In the genomic region with DNA sequence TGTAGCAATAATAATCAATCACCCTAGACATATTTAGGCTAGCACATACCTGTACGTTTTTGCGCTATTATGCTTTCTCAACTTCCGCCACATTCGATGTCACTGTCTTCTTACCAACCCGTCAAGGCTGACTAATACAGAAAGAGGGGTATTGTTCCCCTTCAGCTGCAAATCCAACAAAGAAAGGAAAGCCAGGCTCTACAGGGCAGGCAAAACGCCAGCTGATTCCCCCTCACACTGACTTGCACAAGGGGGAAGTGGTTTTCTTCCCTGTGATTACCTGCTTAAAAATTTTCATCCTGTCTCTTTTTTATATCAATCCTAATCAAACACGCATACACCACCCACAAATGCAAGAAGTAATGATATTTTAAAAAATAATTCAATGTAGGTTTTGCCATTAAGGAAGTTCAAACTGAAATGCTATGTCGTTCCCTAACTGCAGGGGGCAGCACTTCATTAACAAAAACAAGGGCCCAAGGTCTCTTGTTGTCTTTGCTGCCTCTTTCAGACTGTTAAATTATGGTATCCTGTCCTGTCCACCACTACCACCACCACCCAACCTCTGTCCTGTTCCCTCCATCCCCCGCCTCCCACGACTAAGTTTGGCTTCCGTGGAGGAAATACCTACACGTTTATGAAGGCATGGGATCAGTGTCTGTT, we compare ENCODE assay signal across 9 mouse cellular contexts.
DNase-seq lines count a peak whose midpoint lies in the region; TF ChIP-seq lines count a peak whose summit lies in the region.
"Had no signal": no experiment of that assay in that cellular context is flagged by ENCODE, and none has a peak within 500 bp of the region (broad histone marks: within the 10 kb centered on the region; RNA-seq: fewer than 3 reads in every experiment).

No protein-coding gene starts in this region.

- no peak for TF ChIP-seq POLR2A in lung, adult 2 months (IDR thresholded peaks at IDR 0.05; ENCODE audit: borderline replicate concordance, extremely low read depth, low read depth, low read length)

- 0 out of 2 replicates have a peak, but pooled peaks cover 3% of the 10 kb centered on the region for H3K4me1 ChIP-seq in lung, adult 2 months (ENCODE audit: control insufficient read depth, insufficient read depth, low read length)
- H3K4me1 ChIP-seq: embryonic facial prominence, embryonic 12.5 days had no signal

- peak; percentile 22 for DNase-seq in urinary bladder, adult 2 months (ENCODE audit: low spot score)
- DNase-seq in urinary bladder, postnatal 10 days (ENCODE audit: low spot score) = no peak
- peak; percentile 77 to 84 for DNase-seq in cerebellum, postnatal 10 days
- peak; percentile 47 for DNase-seq in gastrocnemius, postnatal 10 days
- DNase-seq in kidney, postnatal 14 days = peak; percentile 50
- peak; percentile 42 for DNase-seq in lung, adult 2 months
- DNase-seq in retina, postnatal 7 days (ENCODE audit: low read depth, low spot score) = peak; percentile 25
- no peak for DNase-seq in B cell, adult 2 months

- WGBS in lung, adult 2 months = 51% methylated on average over 12 of the region's 12 CpGs

- no peak overlapping the region for H3K4me3 ChIP-seq in lung, adult 2 months (replicated peaks; ENCODE audit: extremely low read depth, low read depth, low read length)
- H3K4me3 ChIP-seq: embryonic facial prominence, embryonic 12.5 days had no signal

- TF ChIP-seq CTCF in lung, adult 2 months (IDR thresholded peaks at IDR 0.05; ENCODE audit: insufficient read depth, low read length) = peak; percentile 38; the same call in 1 of the 2 replicates

Comparison
In these comparisons a context has a peak if more than half of its experiments do, and no peak if none do; other contexts are left out.
1. DNase-seq: peak in urinary bladder, adult 2 months (single experiment), cerebellum, postnatal 10 days (2 of 2), gastrocnemius, postnatal 10 days (single experiment), kidney, postnatal 14 days (single experiment), lung, adult 2 months (single experiment) and retina, postnatal 7 days (single experiment); none in urinary bladder, postnatal 10 days (single experiment) and B cell, adult 2 months (0 of 2).